Mouse (Mus musculus): ENCODE measurements around the gene Zbtb11. TPM values are rescaled to one million over a fixed set of nuclear protein-coding genes. Genes with fewer than 3 reads are reported as not detected.
"Not testable (repeated sequence)": the region's sequence is repeated elsewhere in the genome, so short reads cannot be mapped to it uniquely, and the experiment has no call there.

Zbtb11 gene
- polyA plus RNA-seq, 1 experiment from 2014 or later = 5.8 TPM

DNA sequence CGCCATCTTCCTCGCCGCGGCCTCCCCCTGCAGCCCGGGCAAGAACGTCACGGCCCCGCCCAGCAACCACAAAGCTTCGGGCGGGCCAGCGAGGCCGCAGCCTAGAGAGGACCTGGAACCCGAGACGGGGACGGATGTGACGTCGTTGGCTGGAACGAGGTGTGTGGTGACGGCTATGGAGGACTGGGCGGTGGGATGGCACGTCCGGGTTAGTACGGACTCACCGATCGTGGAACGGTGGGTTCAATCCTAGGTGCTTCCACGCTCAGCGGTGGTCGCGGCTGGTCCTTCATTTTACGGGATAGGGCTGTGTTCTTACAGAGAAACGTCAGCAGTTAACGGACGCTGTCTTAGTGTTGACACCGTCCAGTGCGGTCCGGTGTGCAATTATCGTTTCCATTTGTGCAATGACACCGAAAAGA is 56.0 kb downstream of the Zbtb11 start, which contains the start of gene Pcnp:
Pcnp (minus strand) TSS at position 79 of the 422 bp plus-strand sequence.
- Histone ChIP-seq H3K27me3 (replicated peaks; ENCODE audit: control insufficient read depth, insufficient read depth, low read length) (no peaks in the 10 kb centered on the region), H3K36me3 (ENCODE audit: control insufficient read depth, insufficient read depth) (peaks cover 17% of the 10 kb centered on the region), H3K27ac (ENCODE audit: low read depth, low read length) (peak within 1 kb of the TSS; percentile 97), H3K9ac (ENCODE audit: low read depth, low read length) (peak within 1 kb of the TSS; percentile 93), H3K9me3 (ENCODE audit: control insufficient read depth) (no peaks in the 10 kb centered on the region), H3K4me3 (ENCODE audit: low read depth, low read length) (peak within 1 kb of the TSS; percentile 95), H3K4me1 (replicated peaks; ENCODE audit: control insufficient read depth, insufficient read depth, low read length) (peaks cover 4% of the 10 kb centered on the region; the same call in 1 of the 2 replicates), H3K4me2 (replicated peaks; ENCODE audit: low read depth) (peak within 1 kb of the TSS; percentile 77)
- no peak for TF ChIP-seq CTCF (IDR thresholded peaks at IDR 0.05; ENCODE audit: low read depth)
- ATAC-seq = peak; percentile 100
- WGBS = under 1% methylated on average over 39 of the region's 39 CpGs

DNA sequence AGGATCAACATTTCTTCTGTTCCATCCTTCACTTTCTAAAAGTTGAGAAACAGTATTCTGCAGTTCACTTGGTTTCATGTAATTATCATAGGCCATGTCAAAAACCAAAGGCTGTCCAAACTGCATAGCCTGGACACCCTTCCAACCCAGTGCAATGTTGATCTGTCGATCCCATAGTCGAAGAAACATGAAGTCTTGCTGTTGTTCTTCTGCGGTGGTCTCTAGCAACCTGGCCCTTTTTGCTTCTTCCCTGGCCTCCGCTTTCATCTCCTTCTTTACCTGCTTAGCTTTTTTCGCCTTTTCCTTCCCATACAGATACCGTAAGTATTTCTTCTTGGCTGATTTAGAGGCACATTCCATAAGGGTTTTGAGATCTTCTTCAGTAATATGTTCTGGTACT is 60.9 kb downstream of the Zbtb11 start:
- H3K27ac ChIP-seq (ENCODE audit: low read depth, low read length) = no peak overlapping the region
- no peaks in the 10 kb centered on the region for H3K9me3 ChIP-seq (ENCODE audit: control insufficient read depth)
- no peak overlapping the region for H3K4me3 ChIP-seq (ENCODE audit: low read depth, low read length)
- WGBS = 93% methylated on average over 6 of the region's 6 CpGs
- H3K27me3 ChIP-seq (replicated peaks; ENCODE audit: control insufficient read depth, insufficient read depth, low read length) = no peaks in the 10 kb centered on the region
- H3K9ac ChIP-seq (ENCODE audit: low read depth, low read length) = no peak overlapping the region
- H3K4me2 ChIP-seq (replicated peaks; ENCODE audit: low read depth) = no peak overlapping the region
- no peak for TF ChIP-seq CTCF (IDR thresholded peaks at IDR 0.05; ENCODE audit: low read depth)
- ATAC-seq = no peak
- 0 out of 2 replicates have a peak, but pooled peaks cover 4% of the 10 kb centered on the region for H3K4me1 ChIP-seq (replicated peaks; ENCODE audit: control insufficient read depth, insufficient read depth, low read length)
- peaks cover 14% of the 10 kb centered on the region for H3K36me3 ChIP-seq (ENCODE audit: control insufficient read depth, insufficient read depth)

DNA sequence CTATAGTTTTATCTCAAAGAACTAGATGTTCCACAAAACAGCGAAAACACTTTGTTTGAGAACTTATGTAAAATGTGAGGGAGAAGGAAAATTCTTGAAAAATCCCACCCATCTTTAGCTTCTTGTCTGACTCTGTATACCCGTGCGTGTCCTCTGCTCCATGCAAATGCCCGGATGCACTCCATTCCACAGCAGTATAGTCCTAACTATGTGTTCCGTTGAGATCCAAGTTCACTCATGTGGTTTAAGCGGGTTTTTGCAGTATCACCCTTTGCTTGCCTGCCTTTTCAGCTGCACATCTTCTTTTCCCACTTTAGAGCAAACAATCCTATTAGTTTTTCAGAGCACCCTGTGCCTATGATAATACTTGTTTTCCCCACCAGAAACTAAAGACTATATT is 62.8 kb downstream of the Zbtb11 start:
- H3K4me3 ChIP-seq (ENCODE audit: low read depth, low read length) = peak overlapping the region; percentile 71
- no peak for TF ChIP-seq CTCF (IDR thresholded peaks at IDR 0.05; ENCODE audit: low read depth)
- H3K4me2 ChIP-seq (replicated peaks; ENCODE audit: low read depth) = peak overlapping the region; percentile 67
- 29% methylated on average over 6 of the region's 6 CpGs for WGBS
- peaks cover 14% of the 10 kb centered on the region for H3K36me3 ChIP-seq (ENCODE audit: control insufficient read depth, insufficient read depth)
- H3K4me1 ChIP-seq (replicated peaks; ENCODE audit: control insufficient read depth, insufficient read depth, low read length) = 0 out of 2 replicates have a peak, but pooled peaks cover 4% of the 10 kb centered on the region
- no peak overlapping the region for H3K27ac ChIP-seq (ENCODE audit: low read depth, low read length)
- no peaks in the 10 kb centered on the region for H3K9me3 ChIP-seq (ENCODE audit: control insufficient read depth)
- no peaks in the 10 kb centered on the region for H3K27me3 ChIP-seq (replicated peaks; ENCODE audit: control insufficient read depth, insufficient read depth, low read length)
- ATAC-seq = no peak
- H3K9ac ChIP-seq (ENCODE audit: low read depth, low read length) = peak overlapping the region; percentile 80

DNA sequence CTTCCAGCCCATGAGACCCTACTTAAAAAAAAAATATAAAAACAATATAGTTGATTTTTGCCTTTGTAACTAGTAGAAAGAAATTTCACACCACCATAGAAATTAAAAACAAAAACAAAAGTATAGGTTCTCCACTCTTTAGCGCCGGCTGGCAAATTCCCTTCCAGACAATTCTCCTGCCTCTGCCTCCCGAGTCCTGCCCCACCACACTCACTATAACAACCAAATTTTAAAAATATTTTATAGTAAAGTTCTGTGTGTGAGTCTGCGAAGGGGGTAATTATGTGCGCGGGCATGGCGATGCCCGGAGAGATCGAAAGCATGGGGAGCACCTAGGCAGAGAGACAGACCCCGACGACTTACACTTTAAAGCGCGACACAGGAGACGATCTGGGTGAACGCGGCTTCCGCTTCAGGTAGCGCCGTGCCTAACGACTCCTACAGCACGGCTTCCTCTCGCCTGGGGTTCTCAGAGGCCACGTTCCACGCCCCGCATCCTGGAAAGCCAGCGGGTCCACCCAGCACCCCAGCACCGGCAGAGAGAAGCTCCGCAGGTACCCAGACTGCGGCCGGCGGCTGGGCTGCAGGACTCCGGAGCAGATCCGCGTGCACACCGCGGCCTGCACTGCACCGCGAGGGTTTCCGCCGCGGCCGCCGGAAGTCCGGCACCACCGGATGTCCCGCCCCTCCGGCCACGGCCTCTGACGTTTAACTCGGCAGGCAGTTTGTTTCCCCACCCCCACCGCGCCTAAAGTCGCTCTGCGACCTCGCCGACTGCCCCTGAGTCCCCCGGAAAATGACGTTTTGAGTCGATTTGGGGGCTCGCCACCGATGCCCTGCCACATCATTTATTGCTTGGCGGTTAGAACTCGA is 63.7 kb downstream of the Zbtb11 start, which contains the start of gene Trmt10c:
Trmt10c (minus strand) TSS at position 682 of the 873 bp plus-strand sequence.
- peak within 1 kb of the TSS; percentile 80 for H3K9ac ChIP-seq (ENCODE audit: low read depth, low read length)
- WGBS = under 1% methylated on average over 63 of the region's 63 CpGs
- peak; percentile 100 for ATAC-seq
- H3K9me3 ChIP-seq (ENCODE audit: control insufficient read depth) = no peaks in the 10 kb centered on the region
- H3K4me3 ChIP-seq (ENCODE audit: low read depth, low read length) = peak within 1 kb of the TSS; percentile 71
- H3K4me1 ChIP-seq (replicated peaks; ENCODE audit: control insufficient read depth, insufficient read depth, low read length) = 0 out of 2 replicates have a peak, but pooled peaks cover 4% of the 10 kb centered on the region
- H3K27ac ChIP-seq (ENCODE audit: low read depth, low read length) = peak within 1 kb of the TSS; percentile 90
- peaks cover 14% of the 10 kb centered on the region for H3K36me3 ChIP-seq (ENCODE audit: control insufficient read depth, insufficient read depth)
- TF ChIP-seq CTCF (IDR thresholded peaks at IDR 0.05; ENCODE audit: low read depth) = no peak
- H3K27me3 ChIP-seq (replicated peaks; ENCODE audit: control insufficient read depth, insufficient read depth, low read length) = no peaks in the 10 kb centered on the region
- peak within 1 kb of the TSS; percentile 67 for H3K4me2 ChIP-seq (replicated peaks; ENCODE audit: low read depth)

DNA sequence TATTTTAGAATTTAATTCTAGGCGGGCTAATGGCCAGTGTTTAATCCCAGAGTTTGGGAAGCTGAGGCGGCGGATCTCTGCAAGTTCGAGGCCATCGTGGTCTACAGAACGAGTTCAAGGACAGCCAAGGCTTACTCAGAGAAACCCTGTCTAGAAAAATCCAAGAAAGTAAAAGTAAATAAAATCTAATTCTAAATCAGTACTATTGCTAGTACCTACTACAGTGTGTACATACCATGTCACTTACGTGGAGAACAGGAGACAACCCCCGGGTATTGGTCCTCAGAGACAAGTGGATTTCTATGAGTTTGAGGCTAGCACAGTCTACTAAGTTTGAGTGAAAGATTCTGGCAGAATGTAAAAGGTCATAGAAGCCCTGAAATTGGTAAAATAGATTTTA is 64.4 kb downstream of the Zbtb11 start:
- no peak; the same call in 1 of the 2 replicates for ATAC-seq
- H3K27ac ChIP-seq (ENCODE audit: low read depth, low read length) = peak overlapping the region; percentile 90
- H3K9me3 ChIP-seq (ENCODE audit: control insufficient read depth) = no peaks in the 10 kb centered on the region
- 0 out of 2 replicates have a peak, but pooled peaks cover 4% of the 10 kb centered on the region for H3K4me1 ChIP-seq (replicated peaks; ENCODE audit: control insufficient read depth, insufficient read depth, low read length)
- H3K9ac ChIP-seq (ENCODE audit: low read depth, low read length) = peak overlapping the region; percentile 80
- WGBS = 24% methylated on average over 8 of the region's 8 CpGs
- no peaks in the 10 kb centered on the region for H3K27me3 ChIP-seq (replicated peaks; ENCODE audit: control insufficient read depth, insufficient read depth, low read length)
- H3K36me3 ChIP-seq (ENCODE audit: control insufficient read depth, insufficient read depth) = peaks cover 12% of the 10 kb centered on the region
- no peak for TF ChIP-seq CTCF (IDR thresholded peaks at IDR 0.05; ENCODE audit: low read depth)
- H3K4me2 ChIP-seq (replicated peaks; ENCODE audit: low read depth) = peak overlapping the region; percentile 67
- peak overlapping the region; percentile 71 for H3K4me3 ChIP-seq (ENCODE audit: low read depth, low read length)

DNA sequence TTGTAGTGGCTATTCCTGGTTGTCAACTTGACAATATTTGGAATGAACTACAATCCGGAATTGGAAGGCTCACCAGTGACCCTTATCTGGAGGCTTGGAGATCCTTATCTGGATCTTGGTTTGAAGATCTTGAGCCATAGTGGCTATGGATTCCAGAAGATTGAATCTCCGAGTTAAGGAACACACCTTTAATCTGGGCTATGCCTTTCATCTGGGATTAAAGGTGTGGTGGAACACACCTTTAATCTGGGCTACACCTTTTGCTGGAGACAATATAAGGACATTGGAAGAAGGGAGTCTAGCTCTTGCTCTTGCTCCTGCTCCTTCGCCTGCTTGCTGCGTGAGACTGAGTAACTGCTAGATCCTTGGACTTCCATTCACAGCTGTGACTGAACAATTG is 74.4 kb downstream of the Zbtb11 start, which contains the start of gene Senp7:
Senp7 (plus strand) TSS at position 301 of the 400 bp plus-strand sequence.
- H3K36me3 ChIP-seq (ENCODE audit: control insufficient read depth, insufficient read depth); H3K9ac ChIP-seq (ENCODE audit: low read depth, low read length): not testable (repeated sequence)
- no CpG with 5 or more reads among the region's 4 CpGs for WGBS

More for the DNA sequence above, 74.4 kb downstream of the Zbtb11 start, which contains the start of gene Senp7:
- H3K4me1 ChIP-seq (replicated peaks; ENCODE audit: control insufficient read depth, insufficient read depth, low read length); H3K9me3 ChIP-seq (ENCODE audit: control insufficient read depth); H3K27me3 ChIP-seq (replicated peaks; ENCODE audit: control insufficient read depth, insufficient read depth, low read length); H3K4me2 ChIP-seq (replicated peaks; ENCODE audit: low read depth); ATAC-seq; H3K27ac ChIP-seq (ENCODE audit: low read depth, low read length); H3K4me3 ChIP-seq (ENCODE audit: low read depth, low read length): not testable (repeated sequence)

Data from intestine, postnatal 0 days (tissue).